Mouse (Mus musculus): ENCODE results near the gene Dlg2.

Gene Dlg2

DNA sequence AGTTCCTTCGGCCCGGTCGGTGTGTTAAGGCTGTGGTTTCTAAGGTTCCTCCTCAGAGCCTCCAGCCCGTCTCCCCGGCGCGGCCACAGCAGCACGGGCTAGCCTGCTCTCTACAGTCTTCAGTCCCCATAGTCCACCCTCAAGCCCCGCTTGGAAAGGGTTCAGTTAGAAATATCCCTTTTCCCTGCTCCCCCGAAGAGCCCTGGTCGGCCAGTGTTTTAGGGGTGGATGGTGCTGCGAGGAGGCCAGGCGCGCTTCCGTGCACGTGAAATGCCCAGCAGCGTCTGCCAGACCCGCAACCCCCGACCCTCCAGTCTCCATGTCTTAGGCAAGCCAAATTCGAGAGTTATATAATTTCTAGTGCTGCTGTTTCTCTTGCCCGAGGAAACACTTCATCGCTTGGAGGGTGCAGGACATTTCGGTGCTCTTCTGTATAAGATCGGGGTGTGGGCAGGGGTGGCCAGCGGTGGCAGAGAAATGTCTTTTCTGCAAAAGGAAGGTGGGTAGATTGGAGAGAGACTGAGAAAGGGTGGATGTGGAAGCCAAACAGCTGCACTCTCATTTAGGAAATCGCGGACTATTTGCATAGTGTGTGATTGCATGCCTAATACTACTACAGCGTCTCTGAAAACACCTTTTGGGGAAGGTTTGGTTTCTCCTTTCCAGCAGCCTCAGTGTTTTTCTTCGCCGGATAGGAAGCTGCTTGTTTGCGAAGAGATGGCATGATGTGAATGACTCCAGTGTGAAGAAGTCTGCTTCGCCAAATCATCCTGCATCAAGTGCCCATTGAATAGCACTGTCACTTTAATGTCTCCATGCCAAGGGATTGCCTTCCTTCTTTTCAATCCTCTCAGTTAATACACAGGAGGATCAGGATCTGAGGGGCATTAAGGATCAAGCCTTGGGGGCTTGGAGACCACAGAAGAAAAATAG, at the start of gene Dlg2:
TSS of gene Dlg2 (plus strand) at position 360 of the 933 bp plus-strand sequence.
- DNase-seq (ENCODE audit: extremely low read depth, low read depth), result no peak

DNA sequence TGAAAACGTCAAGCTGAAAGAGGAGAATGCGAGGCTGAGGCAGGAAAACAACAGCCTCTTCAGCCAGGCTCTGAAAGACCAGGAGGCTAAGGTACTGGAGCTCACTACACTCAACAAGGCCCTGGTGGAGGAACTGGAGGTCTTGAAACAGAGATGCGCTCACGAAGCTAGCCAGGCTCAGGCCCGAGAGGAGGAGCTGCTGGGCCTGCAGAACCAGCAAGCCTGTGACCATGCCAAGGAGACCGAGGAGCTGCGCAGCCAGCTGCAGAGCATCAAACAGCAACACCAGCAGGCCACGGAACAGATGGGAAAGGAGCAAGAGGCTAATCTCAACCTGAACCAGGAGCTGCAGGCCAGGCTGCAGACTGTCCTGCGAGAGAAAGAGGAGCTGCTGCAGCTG, 49.5 kb upstream of the Dlg2 start:
- no peak for DNase-seq (ENCODE audit: extremely low read depth, low read depth)

DNA sequence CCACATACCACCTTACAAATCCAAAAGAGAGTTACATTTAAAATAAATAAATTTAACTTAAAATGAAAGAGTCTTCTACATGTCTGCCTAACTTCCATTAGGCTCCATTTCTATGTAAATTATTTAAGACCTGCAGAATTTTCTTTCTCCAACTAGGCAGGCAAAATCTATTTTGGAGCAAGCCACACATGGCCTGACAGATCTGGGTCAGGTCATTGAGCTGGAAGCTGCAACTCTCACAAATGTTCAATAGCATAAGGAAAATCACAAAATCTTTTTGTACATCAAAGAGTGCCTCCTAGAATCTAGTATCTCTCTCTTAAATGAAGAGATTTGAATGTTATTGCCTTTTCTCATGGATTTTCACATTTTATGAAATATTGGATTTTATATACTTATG, 44.3 kb upstream of the Dlg2 start:
- no peak for DNase-seq (ENCODE audit: extremely low read depth, low read depth)

- DNase-seq (ENCODE audit: extremely low read depth, low read depth), result no peak
Measured at GRCm38 (mm10) chr7:90440044-90440443, 36.4 kb upstream of the Dlg2 start.

DNA sequence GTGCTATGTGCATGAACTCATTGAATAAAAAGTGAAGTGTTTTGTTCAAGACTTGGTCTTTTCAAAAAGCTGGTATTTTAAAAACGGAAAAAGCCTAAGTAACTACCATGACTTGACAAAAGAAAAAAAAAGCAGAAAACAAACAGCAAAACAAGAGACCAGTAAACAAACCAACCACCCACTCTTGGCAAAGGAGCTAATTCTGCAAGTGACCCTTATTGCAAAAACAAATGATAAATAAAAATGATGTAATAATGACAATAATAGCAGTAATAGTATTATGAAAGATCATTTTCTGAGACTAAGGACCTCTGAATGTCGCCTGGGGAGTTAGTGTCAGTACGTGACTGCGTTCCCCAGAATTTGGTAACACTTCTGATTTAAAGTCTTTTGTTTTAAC, 34.4 kb upstream of the Dlg2 start:
- DNase-seq (ENCODE audit: extremely low read depth, low read depth), result no peak

DNA sequence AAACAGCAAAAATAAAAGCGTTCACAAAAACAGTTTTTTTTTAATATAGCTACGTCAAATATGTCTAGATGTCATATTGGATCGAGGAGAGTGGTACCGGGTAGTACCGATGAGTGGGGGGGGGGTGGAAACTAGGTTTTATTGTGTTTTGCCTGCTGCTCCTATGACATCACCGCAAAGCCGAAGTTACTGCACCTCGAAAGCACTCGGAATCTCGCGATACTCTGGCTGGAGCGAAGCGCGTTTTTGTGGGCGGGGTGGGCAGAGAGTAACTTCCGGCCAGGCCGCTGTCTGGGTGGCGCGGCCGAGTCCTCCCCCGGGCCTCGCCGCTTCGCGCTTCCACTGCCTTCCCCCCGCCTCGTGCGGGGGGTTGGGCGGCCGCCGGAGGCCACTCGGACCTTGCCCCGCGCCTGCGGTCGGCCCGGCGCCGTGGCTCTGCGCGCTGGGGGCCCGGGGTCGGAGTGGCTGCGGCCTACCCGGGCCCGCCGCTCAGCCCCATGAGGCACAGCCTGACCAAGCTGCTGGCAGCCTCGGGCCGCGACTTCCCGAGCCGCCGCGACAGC, 33.9 kb upstream of the Dlg2 start, which contains the start of gene Crebzf:
TSS of gene Crebzf (plus strand) at position 212 of the 563 bp plus-strand sequence.
- DNase-seq (ENCODE audit: extremely low read depth, low read depth), result peak; percentile 92

DNA sequence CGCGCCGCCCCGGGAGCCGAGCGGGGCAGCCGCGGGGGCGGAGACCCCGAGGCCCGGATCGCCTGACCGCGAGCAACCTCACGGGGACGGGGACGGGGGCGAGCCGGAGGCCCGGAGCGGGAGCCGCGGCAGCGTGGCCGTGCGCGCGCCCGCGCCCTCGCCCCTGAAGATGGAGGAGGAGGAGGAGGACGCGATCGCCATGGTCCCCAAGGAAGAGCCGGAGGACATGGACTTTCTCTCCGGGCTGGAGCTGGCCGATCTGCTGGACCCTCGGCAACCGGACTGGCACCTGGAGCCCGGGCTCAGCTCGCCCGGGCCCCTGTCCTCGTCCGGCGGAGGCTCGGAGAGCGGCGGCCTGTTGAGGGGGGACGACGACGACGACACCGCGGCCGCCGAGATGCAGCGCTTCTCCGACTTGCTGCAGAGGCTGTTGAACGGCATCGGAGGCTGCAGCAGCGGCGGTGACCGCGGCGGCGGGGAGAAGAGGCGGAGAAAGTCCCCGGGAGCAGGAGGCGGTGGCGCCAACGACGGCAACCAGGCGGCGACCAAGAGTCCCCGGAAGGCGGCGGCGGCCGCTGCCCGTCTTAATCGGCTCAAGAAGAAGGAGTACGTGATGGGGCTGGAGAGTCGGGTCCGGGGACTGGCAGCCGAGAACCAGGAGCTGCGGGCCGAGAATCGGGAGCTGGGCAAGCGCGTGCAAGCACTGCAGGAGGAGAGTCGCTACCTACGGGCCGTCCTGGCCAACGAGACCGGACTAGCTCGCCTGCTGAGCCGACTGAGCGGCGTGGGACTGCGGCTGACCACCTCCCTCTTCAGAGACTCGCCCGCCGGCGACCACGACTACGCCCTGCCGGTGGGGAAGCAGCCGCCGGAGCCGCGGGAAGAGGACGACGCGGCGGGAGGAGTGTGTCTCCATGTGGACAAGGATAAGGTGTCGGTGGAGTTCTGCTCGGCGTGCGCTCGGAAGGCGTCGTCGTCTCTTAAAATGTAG, 33.1 kb upstream of the Dlg2 start:
- DNase-seq (ENCODE audit: extremely low read depth, low read depth), result no peak

DNA sequence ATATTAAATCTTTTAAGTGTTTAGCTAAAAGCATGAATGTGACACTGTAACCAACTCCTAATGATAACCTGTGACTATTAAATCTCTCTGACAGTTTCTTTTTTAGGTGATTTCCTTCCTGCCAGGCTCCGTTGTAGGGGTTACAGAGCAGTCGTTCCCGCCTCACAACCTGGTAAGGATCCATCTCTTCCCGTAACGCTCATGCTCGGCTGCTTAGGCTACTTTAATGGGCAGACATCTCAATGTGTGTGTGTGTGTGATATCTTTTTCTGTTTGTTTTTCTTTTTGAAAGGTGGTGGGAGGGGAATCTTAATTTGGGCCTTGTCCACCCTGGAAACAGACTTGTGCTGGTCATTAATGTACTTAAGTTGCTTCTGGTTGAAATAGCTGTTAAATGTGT, 32.3 kb upstream of the Dlg2 start:
- DNase-seq (ENCODE audit: extremely low read depth, low read depth), result no peak

DNA sequence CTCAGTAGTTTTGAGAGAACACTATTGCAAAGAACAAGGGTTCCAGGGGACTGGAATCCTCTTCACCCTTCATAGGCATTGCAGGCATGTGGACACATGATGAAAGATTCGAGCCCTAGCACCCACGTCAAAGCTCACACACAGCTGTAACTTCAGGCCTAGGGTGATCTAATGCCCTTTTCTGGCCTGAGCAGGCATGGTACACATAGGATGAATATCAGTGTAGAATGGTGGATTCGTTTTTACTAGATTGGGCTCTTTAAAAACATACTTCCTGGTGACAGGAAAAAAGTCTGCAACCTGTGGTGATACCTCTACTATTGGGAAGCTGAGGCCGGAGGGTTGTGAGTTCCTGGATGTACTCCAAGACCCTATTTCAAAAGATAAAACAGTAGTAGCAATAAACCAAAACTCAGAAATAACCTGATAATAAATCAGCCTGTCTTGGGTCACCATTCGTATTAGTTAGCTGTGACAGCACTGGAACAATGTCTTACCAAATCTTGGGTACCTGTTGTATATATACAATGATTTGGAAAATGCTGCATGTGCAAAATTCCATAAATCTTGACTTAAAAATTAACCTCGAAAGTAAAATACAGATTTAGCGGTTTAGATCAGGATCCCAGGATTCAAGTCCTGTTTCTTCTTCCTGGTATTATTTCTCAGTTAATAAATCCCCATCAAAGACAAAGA, 20.2 kb upstream of the Dlg2 start:
- no peak for DNase-seq (ENCODE audit: extremely low read depth, low read depth)

- peak; percentile 73 for DNase-seq (ENCODE audit: extremely low read depth, low read depth)
Measured at GRCm38 (mm10) chr7:90456845-90457468, 19.5 kb upstream of the Dlg2 start, which contains the start of gene Tmem126a. Gene Tmem126a, minus strand, starts transcription at chr7:90457229.

GRCm38 (mm10) chr7:90457517-90457916, 19.0 kb upstream of the Dlg2 start:
- no peak for DNase-seq (ENCODE audit: extremely low read depth, low read depth)

GRCm38 (mm10) chr7:90460330-90460729, 16.1 kb upstream of the Dlg2 start:
- no peak for DNase-seq (ENCODE audit: extremely low read depth, low read depth)

DNA sequence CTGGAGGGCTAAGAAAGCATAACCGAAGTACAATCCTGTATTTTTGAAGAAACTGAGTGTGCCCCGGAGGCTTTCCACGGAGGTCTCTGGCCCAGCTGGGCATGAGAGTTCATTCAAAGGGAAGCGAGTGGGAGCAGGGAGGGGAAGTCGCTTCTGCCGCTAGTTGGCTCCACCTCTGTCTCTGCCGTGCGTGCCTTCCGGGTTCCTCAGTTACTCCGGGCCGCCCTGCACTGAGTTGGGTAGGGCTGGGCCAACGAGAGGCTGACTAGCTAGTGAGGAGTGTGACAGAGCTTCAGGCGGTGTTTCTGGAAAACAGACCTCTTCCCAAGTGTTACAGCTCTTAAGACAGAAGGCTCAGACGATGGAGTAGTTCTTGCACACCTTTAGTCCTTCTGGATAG, 15.5 kb upstream of the Dlg2 start:
- DNase-seq (ENCODE audit: extremely low read depth, low read depth), result no peak

DNA sequence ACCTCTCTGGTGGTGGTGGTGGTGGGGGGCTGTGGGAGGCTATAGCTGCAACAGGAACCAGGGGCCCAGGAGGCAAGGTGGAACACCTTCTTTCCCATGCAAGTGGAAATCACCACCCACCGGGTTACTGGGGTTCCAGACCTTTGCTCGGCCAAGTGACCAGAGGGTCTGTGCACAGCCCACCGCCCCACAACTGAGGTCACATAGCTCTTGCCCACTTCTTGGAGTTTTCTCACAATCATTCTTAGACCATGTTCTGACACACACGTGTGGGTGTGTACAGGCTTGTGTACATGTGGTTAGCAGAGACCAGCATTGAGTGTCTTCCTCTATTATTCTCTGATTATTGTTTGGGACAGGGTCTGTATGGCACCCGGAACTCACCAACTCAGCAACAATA, 15.0 kb upstream of the Dlg2 start:
- DNase-seq (ENCODE audit: extremely low read depth, low read depth), result no peak

DNA sequence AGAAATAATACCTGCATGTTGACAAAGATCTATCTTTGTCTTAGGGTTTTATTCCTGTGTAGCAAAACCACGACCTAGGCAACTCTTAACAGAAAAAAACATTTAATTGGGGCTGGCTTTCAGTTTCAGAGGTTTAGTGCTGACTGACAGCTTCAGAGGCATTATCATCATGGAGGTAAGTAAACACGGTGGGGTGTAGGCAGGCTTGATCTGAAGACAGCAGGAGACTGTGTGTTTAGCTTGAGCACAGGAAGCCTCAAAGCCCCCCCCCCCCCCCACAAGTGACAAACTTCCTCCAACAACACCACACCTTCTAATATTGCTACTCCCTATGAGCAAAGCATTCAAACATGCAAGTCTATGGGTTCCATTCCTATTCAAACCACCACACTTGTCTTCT, 3.0 kb upstream of the Dlg2 start:
- no peak for DNase-seq (ENCODE audit: extremely low read depth, low read depth)

- peak; percentile 91 for DNase-seq (ENCODE audit: extremely low read depth, low read depth)
Measured at GRCm38 (mm10) chr7:90475793-90476312, 619 bp upstream of the Dlg2 start, which contains the start of gene Tmem126b. Gene Tmem126b, minus strand, starts transcription at chr7:90476001.

DNA sequence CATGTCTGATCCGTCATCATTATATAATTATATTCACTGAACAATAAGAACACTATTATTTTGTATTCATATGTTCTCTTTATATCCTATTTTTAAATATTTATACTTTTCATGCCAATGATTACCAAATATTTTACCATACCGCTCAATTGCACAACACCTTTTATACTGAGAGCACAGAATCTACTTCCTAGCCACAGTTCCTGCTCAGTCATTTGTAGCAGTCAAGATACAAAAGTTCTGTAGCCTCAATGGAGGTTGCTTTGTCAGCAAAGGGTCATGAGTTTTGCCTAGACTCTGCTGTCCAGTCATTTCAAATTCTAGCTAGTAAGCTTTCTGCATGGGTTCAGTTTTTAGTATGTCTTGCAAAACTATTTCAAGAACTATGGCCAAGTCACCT, 6.1 kb downstream of the Dlg2 start:
- no peak for DNase-seq (ENCODE audit: extremely low read depth, low read depth)

DNA sequence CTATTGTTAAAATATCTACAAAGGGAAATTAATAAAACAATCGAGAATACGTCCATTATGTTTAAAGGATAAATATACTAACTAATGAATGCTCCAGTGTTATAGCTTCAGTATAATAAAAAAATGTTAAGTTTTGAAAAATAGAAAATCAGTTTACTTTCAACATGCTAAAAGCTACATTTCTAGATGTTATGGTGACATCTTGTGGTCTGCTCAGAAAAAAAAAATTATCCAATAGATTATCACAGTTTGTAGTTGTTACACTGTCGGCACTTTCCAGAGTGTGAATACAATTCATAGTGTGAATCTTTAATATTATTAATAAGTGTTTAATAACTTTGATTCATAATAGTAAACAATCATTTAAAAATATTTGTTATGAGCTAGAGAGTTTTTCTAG, 31.7 kb downstream of the Dlg2 start:
- DNase-seq (ENCODE audit: extremely low read depth, low read depth), result no peak

DNA sequence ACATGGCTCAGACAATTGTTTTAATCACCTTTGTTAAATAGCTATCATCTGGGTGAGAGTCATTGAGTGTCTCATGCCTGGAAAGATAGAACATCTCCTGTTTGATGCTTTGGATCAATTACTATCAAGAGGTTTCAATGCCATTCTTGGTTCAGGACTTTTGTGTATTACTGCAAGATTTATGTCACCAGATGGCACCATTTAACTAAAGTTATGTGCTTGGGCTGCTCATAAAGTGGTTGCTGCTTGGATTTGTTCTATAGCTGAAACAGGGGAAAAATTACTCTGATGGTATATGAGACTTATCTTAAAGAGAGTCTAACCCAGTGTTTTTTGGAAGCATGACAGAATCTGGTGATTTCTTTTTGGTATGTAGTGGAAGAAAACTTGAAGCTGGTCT, 35.8 kb downstream of the Dlg2 start:
- no peak for DNase-seq (ENCODE audit: extremely low read depth, low read depth)
